Mouse (Mus musculus): ENCODE measurements at regions not wholly inside any gene's neighbourhood (a gene's known extent, or its start where the extent isn't known, plus 50 kb on each side); places are given as distances from the start of the nearest gene placed in this dataset.

DNA sequence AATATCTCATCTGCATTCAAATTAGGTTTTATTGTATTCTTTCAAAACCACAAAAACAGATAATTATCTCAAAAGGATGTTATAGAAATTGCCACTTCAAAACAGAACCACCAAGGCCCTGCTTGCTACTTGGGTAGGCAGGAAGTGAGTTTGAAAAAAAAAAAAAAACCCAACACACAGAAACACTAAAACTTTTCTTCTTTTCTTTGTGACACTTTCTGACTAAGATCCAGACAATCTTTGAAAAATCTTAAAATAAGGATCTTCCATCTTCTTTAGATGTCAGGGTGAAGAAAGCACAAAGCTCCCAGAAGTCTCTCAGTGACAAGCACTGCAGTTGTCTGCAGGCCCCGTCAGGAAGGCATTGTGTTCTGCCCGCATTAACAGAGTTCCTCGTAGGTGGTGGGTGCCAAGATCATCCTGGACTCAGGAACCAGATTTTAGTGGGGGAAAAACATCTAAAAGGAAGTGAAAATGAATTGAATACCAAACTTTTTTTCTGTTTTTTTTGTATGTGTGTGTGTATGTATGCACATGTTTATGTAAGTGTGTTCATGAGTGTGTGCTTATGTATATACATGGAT, 154.0 kb downstream of the Dusp6 start:
- TF ChIP-seq POLR2A (IDR thresholded peaks at IDR 0.05; ENCODE audit: control insufficient read depth, low read depth, low read length) (no peak), CTCF (IDR thresholded peaks at IDR 0.05; ENCODE audit: control insufficient read depth, insufficient read depth, insufficient replicate concordance, low read depth, low read length) (no peak)
